Mouse (Mus musculus): Measurements from ENCODE around the gene Phf19.

Gene Phf19

DNA sequence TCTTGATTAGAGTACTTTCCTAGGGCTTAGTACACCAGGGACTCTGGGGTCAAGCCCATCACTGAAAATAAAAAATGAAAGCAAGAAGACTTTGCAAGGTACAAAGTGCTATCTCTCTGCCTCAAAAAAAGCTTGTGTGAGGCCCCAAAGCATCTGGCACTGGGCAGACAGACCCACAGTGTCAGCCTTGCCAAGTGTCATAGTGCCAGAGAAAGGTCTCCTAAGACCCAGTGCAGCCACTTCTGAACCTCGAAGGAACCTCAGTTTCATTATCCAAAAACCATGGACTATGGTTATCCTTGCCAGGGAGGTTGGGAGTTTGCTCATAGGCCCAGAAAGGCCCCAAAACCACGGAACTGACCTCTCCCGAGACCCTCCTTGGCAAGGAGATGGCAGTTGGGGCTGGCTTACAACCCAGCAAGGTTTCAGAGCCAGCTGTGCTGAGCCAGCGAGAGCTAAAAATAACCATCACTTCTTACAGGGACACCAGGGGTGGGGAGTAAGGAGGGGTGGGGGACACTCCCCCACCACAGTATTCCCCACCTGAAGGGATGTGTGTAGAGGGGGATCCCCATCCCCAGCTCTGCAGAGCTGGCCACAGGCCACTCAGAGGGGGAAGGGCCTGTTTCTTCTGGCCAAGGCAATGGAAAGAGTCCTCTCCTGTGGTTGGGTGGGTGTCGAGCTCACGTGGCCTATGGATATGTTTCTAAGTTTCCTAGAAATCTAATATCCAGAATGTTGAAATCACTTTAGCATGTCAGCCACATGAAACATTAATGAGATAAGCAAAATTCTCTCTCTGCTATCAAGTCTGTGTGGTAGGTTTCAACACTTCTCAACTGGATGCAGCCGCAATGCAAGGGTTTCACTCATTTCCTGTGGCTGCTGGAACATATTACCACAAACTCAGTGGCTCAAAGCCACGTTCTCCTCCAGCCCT is 24.7 kb upstream of the Phf19 start:
- no peak for DNase-seq (ENCODE audit: low read depth, low spot score)

DNA sequence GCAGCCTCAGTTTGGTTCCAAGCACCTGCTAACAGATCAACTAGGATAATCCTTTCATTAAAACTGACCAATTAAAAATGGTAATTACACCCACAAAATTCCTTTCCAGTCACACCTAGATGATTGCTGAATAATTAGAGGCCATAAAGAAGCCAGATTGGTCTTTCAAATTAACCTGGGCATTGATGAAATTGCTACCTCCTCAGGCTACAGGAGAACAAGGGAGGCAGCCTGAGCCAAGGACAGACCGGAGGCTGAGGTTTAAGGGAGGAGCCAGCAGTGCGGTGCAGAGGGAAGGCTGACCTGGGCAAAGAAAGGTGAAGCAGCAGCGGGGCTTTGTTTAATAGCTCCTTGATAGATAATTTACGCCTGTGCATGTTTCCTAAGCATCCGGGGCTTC is 23.6 kb upstream of the Phf19 start:
- DNase-seq (ENCODE audit: low read depth, low spot score) = peak; percentile 44

DNA sequence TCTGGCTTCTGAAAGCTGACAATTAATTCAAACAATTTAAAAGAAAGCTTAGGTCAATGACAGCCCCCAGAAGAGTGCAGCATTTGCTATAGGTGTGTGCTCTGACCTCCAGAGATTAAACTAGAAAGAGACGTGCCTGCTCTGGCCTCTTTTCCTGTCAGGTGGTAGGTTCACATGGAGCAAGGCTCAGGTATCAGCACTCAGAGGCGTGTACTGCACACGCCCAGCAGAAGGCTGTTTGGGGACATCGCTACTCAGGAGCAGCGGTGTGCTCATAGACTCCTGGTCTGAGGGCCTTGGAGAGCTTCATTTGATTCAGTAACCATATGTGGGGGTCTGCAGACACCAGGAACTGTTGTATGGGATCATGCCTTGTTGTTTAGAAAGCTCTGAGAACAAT is 13.5 kb upstream of the Phf19 start:
- no peak for DNase-seq (ENCODE audit: low read depth, low spot score)

DNA sequence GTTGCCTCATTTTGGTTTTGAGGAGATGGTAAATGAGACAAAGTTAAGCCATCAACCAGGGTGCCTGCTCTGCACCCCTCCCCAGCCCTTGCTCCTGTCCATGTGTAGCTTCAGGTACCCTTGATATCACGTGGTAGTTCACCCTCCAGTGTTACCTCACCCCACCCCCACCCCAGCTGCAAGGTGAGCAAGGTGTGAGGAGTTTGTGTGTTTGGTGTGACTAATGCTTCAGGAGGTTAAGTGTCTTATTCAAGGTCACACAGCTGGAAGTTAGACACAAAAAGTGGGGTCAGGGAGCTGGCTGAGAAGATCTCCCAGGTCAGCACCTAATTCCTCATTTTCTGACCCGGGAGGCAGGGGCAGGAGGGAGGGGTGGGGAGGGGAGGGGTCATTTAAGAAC is 8.9 kb upstream of the Phf19 start:
- DNase-seq (ENCODE audit: low read depth, low spot score) = peak; percentile 58

DNA sequence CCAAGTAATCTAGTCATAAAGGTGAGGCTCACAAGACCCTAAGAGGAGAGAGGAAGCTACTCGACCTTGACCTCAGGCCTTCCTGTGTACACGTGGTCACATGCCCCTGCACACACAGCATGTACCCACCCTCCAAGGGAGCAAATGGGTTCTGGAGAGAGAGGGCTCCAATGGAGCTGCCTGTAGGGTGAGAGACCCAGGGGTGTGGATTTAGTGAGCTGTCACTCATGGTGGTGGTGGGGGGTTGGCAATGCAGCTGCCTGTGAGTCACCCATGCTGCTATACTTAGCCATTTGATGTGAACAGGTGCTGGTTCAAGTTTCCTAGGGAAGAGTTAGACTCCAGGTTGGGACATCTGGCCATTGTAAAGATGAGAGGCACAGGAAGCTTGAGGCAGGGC is 6.3 kb upstream of the Phf19 start:
- DNase-seq (ENCODE audit: low read depth, low spot score) = no peak

DNA sequence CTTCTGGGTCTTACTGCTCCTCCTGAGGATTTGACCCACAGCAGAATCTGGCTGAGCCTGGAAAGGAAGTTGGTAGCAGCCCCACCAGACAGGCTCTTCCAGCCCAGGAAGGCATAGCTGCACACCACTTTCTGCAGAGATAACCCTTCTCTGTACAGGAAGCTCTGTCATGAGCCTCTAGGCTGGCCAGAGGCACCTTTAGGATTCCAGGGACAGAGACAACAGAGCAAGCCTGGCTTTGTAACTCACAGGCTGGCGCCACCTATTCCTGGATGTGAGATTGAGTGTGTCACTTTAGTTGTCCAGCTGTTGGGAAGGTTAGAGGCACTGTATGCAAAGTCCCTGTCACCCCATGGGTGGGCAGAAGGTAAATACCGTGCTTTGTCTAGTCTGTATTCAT is 1.3 kb upstream of the Phf19 start:
- DNase-seq (ENCODE audit: low read depth, low spot score) = no peak

DNA sequence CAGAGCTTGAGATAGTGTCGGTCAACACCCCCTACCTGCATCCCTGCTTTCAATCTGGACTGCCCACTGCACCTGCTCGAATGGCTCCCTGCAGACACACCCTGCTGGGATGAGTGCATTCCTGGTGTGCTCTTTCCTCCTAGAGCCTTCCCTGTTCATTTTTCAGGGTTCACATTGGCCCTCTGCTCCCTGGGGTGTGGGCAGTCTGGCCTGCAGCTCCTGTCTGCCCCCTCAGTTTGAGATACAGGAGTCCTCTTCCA is 927 bp upstream of the Phf19 start:
- no peak for DNase-seq (ENCODE audit: low read depth, low spot score)

DNA sequence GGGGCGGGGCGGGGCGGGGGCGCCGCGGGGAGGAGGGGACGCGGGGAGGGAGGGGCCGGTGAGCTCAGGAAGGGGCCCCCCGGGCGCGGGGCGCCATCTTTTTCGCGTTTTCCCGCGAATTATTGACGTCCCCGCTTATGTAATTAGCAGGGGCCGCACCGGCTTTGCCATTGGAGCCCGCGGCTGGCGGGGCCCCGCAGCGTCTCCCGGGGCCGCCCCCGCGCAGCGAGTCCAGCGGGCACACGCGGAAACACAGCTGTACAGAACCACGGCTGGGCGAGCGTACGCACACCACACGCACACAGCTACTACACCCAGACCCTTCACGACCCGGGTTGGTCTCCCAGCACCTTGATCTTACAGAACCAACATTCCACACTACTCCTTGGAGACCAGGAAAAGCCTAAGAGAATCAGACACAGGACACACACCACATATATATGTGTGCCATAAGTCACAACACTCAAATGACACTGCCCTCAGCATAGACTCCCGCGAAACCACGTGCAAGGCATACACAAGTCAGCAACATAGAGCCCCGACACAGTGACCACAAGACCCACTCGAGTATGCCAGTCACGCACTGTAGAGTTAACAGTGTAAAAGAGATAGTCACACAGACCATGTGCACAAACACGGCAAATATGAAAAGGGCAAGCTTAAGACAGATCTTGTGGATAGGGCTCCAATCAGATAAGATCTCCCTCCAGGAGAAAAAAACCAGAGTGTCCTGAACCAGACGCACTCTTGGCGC is 420 bp upstream of the Phf19 start:
- DNase-seq (ENCODE audit: low read depth, low spot score) = no peak

DNA sequence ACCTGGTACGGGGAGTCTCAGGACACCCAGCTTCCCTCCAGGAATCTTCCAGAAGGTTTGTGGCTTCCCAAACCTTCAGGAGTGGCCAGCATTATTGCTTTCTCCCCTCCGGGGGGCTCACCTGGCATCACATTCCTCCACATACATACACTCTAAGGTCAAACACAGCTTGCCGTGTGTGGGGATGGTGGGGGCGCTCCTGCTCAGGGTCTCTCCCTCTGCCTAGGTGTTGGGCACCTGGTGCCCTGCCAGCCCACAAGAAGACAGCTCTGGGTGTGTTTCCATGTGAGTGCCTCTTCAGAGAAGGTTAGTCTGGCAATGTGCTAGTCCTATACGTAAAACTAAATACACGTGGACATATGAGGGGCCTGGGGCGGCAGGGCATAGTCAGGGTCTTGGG is 1.2 kb downstream of the Phf19 start:
- DNase-seq (ENCODE audit: low read depth, low spot score) = no peak

DNA sequence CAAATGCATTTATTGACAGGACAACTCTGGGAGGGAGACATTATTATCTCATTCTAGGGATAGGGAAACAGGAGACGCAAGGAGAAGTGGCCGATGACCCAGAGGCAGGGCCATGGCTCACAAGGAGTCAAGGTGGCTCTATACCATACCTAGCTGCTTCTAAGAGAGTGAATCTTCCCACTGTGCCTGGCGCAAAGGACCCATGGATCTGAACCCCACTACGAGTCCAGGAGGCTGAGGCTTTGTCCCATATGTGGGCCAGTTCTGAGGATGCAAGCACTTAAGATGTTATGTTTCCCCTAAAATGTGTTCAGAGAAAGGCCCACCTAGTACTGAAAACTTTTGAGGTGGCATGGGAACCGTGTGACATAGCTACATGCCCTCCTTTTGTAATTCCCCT is 2.0 kb downstream of the Phf19 start:
- DNase-seq (ENCODE audit: low read depth, low spot score) = no peak

DNA sequence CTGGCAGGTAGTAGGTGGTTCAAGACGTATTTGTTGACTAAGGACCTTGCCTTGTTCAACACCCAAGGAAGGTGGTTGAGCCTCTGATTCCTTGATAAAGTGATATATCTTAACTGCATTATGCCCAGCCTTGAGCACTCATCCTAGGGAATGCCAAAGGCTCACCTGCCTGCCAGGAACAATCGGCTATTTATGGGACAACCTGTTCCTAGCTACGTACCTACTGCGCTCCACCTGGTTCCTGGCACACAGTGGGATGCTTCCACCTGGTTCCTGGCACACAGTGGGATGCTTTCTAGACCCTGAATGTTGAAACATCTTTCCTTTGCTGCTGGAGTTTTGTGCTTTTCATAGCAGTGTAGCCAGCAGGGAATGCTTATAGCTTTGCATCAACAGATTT is 4.1 kb downstream of the Phf19 start:
- DNase-seq (ENCODE audit: low read depth, low spot score) = no peak

DNA sequence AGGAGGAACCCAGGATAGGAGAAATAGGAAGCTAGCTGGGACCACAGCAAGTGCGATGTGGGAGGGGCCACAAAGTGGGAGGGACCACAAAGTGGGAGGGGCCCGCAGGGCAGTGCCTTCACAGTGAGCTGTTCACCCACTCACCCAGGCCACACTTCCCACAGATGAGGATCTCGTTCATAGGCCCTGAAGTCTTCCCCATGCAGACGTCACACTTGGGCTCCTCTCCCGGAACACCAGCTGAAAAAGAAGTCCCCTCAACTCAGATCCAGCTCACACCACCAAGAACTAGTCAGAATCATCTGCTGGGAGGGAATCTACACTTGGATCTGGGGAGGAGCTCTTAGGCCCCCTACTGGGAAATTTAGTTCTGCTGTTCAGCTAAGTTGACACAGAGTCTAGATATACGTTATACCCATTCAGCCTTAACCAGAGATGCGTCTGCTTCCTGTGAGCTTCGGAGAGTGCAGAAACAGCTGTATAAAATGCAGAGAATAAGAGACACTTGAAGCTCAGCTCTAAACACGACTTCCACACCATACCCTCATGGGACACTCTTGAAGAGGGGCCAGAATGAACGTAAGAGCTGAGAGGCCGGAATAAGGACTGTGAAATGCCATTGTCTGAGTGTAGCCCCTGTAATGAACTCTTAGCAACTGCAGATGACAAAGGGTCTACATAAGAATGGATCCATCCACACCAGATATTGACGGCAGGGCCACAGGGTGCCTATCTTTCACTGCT is 6.8 kb downstream of the Phf19 start:
- DNase-seq (ENCODE audit: low read depth, low spot score) = peak; percentile 61

DNA sequence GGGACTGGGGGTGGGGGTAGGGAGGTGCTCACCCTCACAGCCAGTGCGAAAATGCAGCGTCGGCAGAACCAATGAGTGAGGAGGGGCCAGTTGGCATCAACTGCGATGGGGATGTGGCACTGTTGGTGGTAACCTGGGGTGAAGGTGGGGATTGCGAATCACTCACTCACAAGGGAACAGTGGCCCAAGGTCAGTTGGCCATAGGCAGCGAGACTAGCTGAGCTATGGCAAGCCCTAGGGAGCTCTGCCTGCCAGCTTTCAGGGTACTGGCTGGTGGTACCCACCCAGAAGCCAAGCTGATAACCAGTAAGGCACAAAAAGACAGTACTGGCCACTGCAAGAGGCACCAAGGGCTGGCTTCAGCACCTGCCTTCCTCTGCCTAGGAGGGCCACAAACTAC is 7.4 kb downstream of the Phf19 start:
- DNase-seq (ENCODE audit: low read depth, low spot score) = no peak

DNA sequence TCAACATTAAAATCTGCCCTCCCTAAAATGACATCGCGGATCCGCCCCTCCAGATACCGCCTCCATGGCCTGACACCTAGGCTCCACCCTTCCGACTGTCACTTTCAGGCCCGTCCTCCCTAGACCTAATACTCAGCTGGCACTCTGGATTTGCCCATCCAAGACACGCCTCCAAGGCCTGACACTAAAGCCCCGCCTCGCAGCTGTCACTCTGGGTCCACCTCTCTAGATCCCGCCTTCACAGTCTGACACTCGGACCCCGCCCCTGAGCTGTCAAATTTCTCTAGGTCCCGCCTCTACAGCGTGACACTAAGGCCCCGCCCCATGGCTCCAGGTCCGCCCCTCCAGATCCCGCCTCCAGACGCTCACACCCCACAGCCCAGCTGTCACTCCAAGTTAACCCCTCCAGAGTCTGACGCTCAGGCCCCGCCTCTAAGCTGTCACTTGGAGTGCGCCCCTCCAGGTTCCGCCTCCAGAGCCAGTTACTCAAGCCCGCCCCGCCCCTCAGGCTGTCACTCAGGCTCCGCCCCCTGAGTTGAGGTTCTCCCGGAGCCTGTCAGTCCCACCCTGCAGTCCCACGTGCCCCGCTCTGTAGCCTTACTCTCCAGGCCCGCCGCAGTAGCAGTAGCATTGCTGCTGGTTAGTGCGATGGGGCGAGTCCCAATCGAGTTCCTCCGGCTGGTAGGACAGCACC is 8.8 kb downstream of the Phf19 start:
- DNase-seq (ENCODE audit: low read depth, low spot score) = peak; percentile 98

DNA sequence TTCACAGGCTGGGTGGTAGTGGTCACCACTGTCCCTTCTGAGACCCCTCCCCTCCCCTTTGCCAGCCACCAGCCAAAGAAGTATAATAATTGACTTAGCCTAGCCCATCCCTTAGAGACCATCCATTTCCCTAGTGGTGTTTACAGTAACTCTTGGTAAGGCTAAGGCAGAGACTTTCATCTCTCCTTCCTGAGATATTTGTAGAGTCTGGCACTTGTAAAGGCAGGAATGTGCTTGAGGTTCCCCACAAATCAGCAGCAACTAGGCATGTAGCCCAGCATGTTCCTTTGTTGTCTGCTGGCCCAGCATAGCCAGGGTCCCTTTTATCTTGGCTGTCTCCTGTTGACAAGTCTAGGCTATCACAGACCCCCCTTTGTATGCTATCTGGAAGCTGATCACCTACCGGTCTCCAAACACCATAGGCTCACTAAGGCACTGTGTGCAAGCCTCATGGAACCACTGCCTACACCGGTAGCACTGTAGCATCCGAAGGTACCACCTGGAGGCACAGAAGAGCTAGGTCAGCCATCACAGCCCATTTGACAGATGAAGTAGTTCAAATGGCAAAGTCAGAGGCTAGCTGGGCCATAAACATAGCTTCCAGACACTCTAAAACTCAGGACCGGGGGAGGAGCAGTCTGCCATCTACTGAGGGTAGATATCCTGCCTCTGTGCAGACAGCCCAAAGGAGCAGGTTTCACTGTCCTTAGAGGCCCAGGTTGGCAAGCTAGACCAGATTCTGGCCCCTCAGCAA is 10.0 kb downstream of the Phf19 start:
- DNase-seq (ENCODE audit: low read depth, low spot score) = no peak

DNA sequence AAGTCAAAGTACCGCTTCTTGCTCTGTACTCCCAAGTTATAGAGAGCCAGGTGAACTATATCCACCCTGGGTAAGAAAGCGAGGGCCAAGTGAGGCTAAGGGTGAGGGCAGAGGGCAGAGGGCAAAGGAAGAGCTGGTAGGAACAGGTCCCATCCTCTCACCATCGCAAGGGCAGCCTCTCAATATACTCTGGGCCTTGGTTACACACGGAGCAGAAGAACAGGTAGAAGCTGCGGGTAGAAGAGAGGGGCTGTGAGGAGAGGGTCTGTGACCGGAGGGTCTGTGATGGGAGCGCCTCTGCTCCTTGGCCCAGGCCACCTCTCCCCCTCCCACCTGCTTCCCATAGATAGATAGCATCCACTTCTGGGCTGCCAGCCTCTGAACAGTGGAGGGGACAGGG is 10.6 kb downstream of the Phf19 start:
- no peak for DNase-seq (ENCODE audit: low read depth, low spot score)

DNA sequence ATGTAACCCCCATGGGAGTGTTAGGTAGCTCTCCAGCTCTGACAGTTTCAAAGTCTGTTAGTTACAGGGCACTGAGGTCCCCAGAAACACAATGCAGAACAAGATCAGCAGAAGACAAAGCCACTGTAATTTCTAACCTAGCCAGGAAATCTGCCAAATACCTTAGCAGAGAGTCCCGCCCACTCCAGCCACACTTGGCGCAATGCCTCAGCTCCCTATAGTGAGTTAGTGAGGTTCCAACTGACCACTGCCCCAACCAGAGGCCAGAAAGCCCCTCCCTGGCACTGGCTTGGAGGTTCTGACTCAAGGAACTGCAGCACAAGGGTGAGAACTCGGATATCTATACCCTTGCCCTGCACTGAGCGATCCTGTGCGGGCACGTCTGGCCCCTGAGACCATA is 11.1 kb downstream of the Phf19 start:
- DNase-seq (ENCODE audit: low read depth, low spot score) = no peak

DNA sequence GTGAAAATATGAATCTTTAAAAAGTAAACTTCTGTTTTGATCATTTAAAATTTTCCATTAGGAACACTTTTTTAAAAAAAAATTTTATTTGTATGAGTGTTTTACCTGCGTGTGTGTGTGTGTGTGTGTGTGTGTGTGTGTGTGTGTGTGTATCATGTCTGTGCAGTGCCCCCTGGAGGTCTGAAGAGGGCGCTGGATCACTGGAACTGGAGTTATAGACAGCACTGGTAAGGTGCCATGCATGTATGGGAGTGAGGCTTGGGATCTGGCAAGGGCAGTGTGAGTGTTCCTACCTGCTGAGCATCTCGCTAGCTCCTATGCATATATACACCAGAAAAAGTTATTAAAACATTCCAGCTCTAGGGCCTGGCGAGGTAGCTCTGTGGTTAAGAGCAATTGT is 12.1 kb downstream of the Phf19 start:
- no peak for DNase-seq (ENCODE audit: low read depth, low spot score)

DNA sequence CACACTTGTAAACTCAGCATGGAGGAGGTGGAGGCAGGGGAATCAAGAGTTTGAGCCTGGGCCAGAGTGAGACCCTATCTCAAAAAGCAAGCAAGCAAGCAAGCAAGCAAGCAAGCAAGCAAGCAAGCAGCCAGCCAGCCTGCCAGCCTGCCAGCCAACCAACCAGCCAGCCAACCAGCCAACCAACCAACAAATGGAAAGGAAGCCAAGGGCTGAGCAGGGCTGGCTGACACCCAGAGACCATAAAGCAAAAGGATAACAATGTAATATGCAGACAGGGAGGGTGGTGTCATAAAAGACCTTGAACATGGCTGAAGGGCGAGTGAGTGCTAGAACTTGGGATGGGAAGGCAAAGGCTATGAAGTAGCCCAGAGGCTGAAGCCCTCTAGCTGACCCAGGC is 13.4 kb downstream of the Phf19 start:
- no peak for DNase-seq (ENCODE audit: low read depth, low spot score)

DNA sequence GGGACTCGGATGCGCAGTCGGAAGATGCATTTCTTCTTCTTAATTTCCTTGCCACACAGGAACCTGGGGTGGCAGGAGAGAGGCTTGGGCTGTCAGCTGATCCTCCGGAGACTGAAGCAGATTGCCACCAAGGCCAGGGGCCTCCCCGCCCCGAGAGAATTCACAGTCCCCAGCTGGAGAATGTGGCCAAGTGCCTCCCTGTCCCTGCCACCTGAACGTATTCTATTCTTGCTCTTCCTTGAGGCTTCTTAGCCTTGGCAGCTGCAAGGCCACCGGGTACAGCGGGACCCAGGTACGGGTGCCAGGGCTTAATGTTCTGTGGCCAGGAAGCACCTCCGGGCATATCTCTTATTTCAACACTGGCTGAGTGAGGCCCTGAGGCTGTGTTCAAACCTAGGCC is 14.1 kb downstream of the Phf19 start:
- DNase-seq (ENCODE audit: low read depth, low spot score) = no peak

DNA sequence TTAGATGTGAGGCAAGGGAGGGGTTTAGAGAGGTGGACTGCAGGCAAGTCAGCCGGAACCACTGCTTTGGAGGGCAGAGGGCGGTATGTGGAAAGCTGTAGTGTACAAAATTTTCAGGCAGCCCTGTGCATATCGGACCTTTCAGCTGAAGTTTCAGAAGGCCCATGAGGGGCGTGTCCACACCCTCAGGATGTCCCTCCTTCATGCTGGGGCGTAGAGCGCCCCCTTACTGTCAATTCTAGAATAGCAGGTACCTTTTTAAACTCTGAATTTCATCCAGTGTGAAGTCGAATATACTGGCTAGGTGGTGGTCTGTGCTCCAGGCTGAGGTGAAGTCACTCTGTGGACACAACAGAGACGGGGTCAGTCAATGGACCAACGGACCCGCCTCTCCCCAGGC is 16.0 kb downstream of the Phf19 start:
- peak; percentile 64 for DNase-seq (ENCODE audit: low read depth, low spot score)
